Mouse (Mus musculus): ENCODE data around the gene Prkce. TPM values are rescaled to one million over a fixed set of nuclear protein-coding genes. Genes with fewer than 3 reads are reported as not detected.

The Prkce gene
- total and polyA plus RNA-seq, 3 experiments = 6.1 to 27.3 (median 26.0) TPM

- TF ChIP-seq EP300 (IDR thresholded peaks at IDR 0.05; ENCODE audit: insufficient read depth, low read depth, low read length) (no peak), CTCF (IDR thresholded peaks at IDR 0.05) (no peak), POLR2A (IDR thresholded peaks at IDR 0.05; ENCODE audit: insufficient read depth, low read depth, low read length) (no peak)
- Histone ChIP-seq H3K9ac (ENCODE audit: low read depth, low read length) (no peak overlapping the region), H3K79me2 (replicated peaks; ENCODE audit: control insufficient read depth, insufficient read depth, low read length) (no peaks in the 10 kb centered on the region), H3K27me3 (ENCODE audit: control insufficient read depth, insufficient read depth, low read length) (no peaks in the 10 kb centered on the region), H3K27ac (no peak overlapping the region), H3K4me1 (ENCODE audit: control insufficient read depth, insufficient read depth, low read length) (peaks cover 24% of the 10 kb centered on the region), H3K36me3 (ENCODE audit: control insufficient read depth, insufficient read depth, low read length) (no peaks in the 10 kb centered on the region), H3K4me3 (no peak overlapping the region)
- 95% methylated on average over 8 of the region's 8 CpGs for WGBS
- intact Hi-C loops (cut with DNase I) = no loop called here
- DNase-seq = no peak
These were observed 102.1 kb downstream of the Prkce start for GRCm38 (mm10) chr17:86269639-86270038.

GRCm38 (mm10) chr17:86270523-86270922, 102.9 kb downstream of the Prkce start:
- intact Hi-C loops (cut with DNase I) = no loop called here
- H3K79me2 ChIP-seq (replicated peaks; ENCODE audit: control insufficient read depth, insufficient read depth, low read length) = no peaks in the 10 kb centered on the region
- no peaks in the 10 kb centered on the region for H3K36me3 ChIP-seq (ENCODE audit: control insufficient read depth, insufficient read depth, low read length)
- WGBS = 88% methylated on average over 13 of the region's 13 CpGs
- TF ChIP-seq CTCF (IDR thresholded peaks at IDR 0.05) = no peak
- no peak for TF ChIP-seq EP300 (IDR thresholded peaks at IDR 0.05; ENCODE audit: insufficient read depth, low read depth, low read length)
- no peak for TF ChIP-seq POLR2A (IDR thresholded peaks at IDR 0.05; ENCODE audit: insufficient read depth, low read depth, low read length)
- no peak for DNase-seq
- no peaks in the 10 kb centered on the region for H3K27me3 ChIP-seq (ENCODE audit: control insufficient read depth, insufficient read depth, low read length)
- H3K4me3 ChIP-seq = no peak overlapping the region
- peaks cover 24% of the 10 kb centered on the region for H3K4me1 ChIP-seq (ENCODE audit: control insufficient read depth, insufficient read depth, low read length)
- no peak overlapping the region for H3K9ac ChIP-seq (ENCODE audit: low read depth, low read length)
- H3K27ac ChIP-seq = no peak overlapping the region

GRCm38 (mm10) chr17:86271277-86271676, 103.7 kb downstream of the Prkce start:
- Histone ChIP-seq H3K4me1 (ENCODE audit: control insufficient read depth, insufficient read depth, low read length) (peaks cover 24% of the 10 kb centered on the region), H3K4me3 (no peak overlapping the region)
- intact Hi-C loops (cut with DNase I) = no loop called here

GRCm38 (mm10) chr17:86272961-86273360, 105.4 kb downstream of the Prkce start:
- H3K4me3 ChIP-seq = no peak overlapping the region
- no peak for DNase-seq
- intact Hi-C loops (cut with DNase I) = no loop called here
- TF ChIP-seq POLR2A (IDR thresholded peaks at IDR 0.05; ENCODE audit: insufficient read depth, low read depth, low read length) (no peak), EP300 (IDR thresholded peaks at IDR 0.05; ENCODE audit: insufficient read depth, low read depth, low read length) (no peak), CTCF (IDR thresholded peaks at IDR 0.05) (no peak)
- no peak overlapping the region for H3K27ac ChIP-seq
- H3K9ac ChIP-seq (ENCODE audit: low read depth, low read length) = no peak overlapping the region
- H3K36me3 ChIP-seq (ENCODE audit: control insufficient read depth, insufficient read depth, low read length) = no peaks in the 10 kb centered on the region
- no peaks in the 10 kb centered on the region for H3K79me2 ChIP-seq (replicated peaks; ENCODE audit: control insufficient read depth, insufficient read depth, low read length)
- 46% methylated on average over 6 of the region's 6 CpGs for WGBS
- peaks cover 22% of the 10 kb centered on the region for H3K4me1 ChIP-seq (ENCODE audit: control insufficient read depth, insufficient read depth, low read length)
- no peaks in the 10 kb centered on the region for H3K27me3 ChIP-seq (ENCODE audit: control insufficient read depth, insufficient read depth, low read length)

More at GRCm38 (mm10) chr17:86271277-86271676, 103.7 kb downstream of the Prkce start:
- DNase-seq = no peak
- Histone ChIP-seq H3K9ac (ENCODE audit: low read depth, low read length) (no peak overlapping the region), H3K79me2 (replicated peaks; ENCODE audit: control insufficient read depth, insufficient read depth, low read length) (no peaks in the 10 kb centered on the region), H3K27me3 (ENCODE audit: control insufficient read depth, insufficient read depth, low read length) (no peaks in the 10 kb centered on the region), H3K36me3 (ENCODE audit: control insufficient read depth, insufficient read depth, low read length) (no peaks in the 10 kb centered on the region), H3K27ac (no peak overlapping the region)
- TF ChIP-seq EP300 (IDR thresholded peaks at IDR 0.05; ENCODE audit: insufficient read depth, low read depth, low read length) = no peak
- 19% methylated on average over 4 of the region's 4 CpGs for WGBS

- intact Hi-C loops (cut with DNase I) = no loop called here
- TF ChIP-seq EP300 (IDR thresholded peaks at IDR 0.05; ENCODE audit: insufficient read depth, low read depth, low read length) = peak; percentile 50; the same call in 1 of the 2 replicates
- TF ChIP-seq POLR2A (IDR thresholded peaks at IDR 0.05; ENCODE audit: insufficient read depth, low read depth, low read length) = no peak
- peak in 1 of 2 experiments; percentile 41 for DNase-seq
- Histone ChIP-seq H3K36me3 (ENCODE audit: control insufficient read depth, insufficient read depth, low read length) (no peaks in the 10 kb centered on the region), H3K27me3 (ENCODE audit: control insufficient read depth, insufficient read depth, low read length) (no peaks in the 10 kb centered on the region), H3K4me1 (ENCODE audit: control insufficient read depth, insufficient read depth, low read length) (peaks cover 27% of the 10 kb centered on the region), H3K4me3 (no peak overlapping the region), H3K9ac (ENCODE audit: low read depth, low read length) (no peak overlapping the region), H3K27ac (peak overlapping the region; percentile 38; the same call in 1 of the 2 replicates), H3K79me2 (replicated peaks; ENCODE audit: control insufficient read depth, insufficient read depth, low read length) (no peaks in the 10 kb centered on the region)
- 71% methylated on average over 9 of the region's 9 CpGs for WGBS
These were observed 106.2 kb downstream of the Prkce start for GRCm38 (mm10) chr17:86273566-86274349.

GRCm38 (mm10) chr17:86274350-86274744, 106.8 kb downstream of the Prkce start:
- intact Hi-C loops (cut with DNase I) = no loop called here
- no peak overlapping the region for H3K9ac ChIP-seq (ENCODE audit: low read depth, low read length)
- DNase-seq = no peak
- H3K36me3 ChIP-seq (ENCODE audit: control insufficient read depth, insufficient read depth, low read length) = no peaks in the 10 kb centered on the region; the same call in 1 of the 2 replicates
- peaks cover 27% of the 10 kb centered on the region for H3K4me1 ChIP-seq (ENCODE audit: control insufficient read depth, insufficient read depth, low read length)
- TF ChIP-seq EP300 (IDR thresholded peaks at IDR 0.05; ENCODE audit: insufficient read depth, low read depth, low read length) (no peak), POLR2A (IDR thresholded peaks at IDR 0.05; ENCODE audit: insufficient read depth, low read depth, low read length) (no peak), CTCF (IDR thresholded peaks at IDR 0.05) (no peak)
- no peak overlapping the region for H3K4me3 ChIP-seq
- H3K27ac ChIP-seq = no peak overlapping the region
- H3K27me3 ChIP-seq (ENCODE audit: control insufficient read depth, insufficient read depth, low read length) = no peaks in the 10 kb centered on the region
- WGBS = 70% methylated on average over 7 of the region's 7 CpGs
- H3K79me2 ChIP-seq (replicated peaks; ENCODE audit: control insufficient read depth, insufficient read depth, low read length) = no peaks in the 10 kb centered on the region
